Mouse (Mus musculus) lung, postnatal 0 days (tissue): ENCODE measurements around the gene B4galt2.

Source experiments
- CTCF ChIP-seq: IDR thresholded peaks from 2 replicates; pipeline ENCODE4 v1.5.1; 2016; ENCODE audit warnings: antibody characterized with exemption, mild to moderate bottlenecking
- EP300 ChIP-seq: IDR thresholded peaks from 2 replicates; pipeline ENCODE4 v1.6.1; 2016; ENCODE audit warnings: antibody characterized with exemption, mild to moderate bottlenecking, control low read depth

DNA sequence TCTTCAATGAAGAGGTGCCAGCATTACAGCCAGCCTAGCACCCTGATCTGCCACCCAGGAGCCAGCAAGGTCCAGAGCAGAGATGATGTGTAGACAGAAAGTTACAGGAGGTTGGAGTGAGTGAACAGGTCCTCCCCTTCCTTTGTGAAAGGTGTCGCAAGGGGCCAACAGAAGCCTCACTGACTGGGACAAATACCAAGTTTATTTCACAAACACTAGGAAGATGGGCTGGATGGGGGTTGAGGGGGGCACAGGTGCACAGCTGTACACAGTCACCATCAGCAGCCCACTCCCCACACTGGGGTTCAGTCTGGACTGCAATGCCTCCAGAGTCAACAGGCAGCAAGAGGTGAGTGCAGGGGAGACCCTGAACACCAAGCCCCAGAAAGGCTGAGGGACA, 859 bp upstream of the B4galt2 start:
- TF ChIP-seq CTCF = no peak
- no peak for TF ChIP-seq EP300
